Mouse (Mus musculus): Measurements from ENCODE around the gene 1700086D15Rik. TPM values are rescaled to one million over a fixed set of nuclear protein-coding genes. Genes with fewer than 3 reads are reported as not detected.

The 1700086D15Rik gene
- polyA plus RNA-seq, 1 experiment from 2014 or later: 0.32 TPM

DNA sequence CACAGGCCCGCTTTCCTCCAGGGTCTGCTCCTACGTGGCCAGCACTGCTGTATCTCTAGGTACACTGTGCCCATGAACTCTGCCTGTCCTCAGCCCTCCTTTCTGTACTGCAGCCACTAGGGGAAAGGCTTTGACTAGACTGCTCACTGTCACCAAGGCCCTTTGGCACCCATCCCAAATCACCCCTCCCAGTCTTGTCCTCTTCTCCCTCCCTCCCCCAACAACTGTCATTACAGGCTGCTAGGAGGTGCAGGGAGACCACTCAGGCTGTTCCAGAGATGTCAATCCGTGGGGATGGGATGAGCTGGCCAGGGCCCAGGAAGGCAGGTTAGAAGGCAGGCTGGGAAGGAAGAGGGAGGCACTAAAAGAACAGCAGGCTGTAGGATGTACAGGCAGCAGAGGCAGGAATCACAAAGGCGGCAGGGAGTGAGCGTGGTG, 51.9 kb downstream of the 1700086D15Rik start:
- no peaks in the 10 kb centered on the region for H3K9me3 ChIP-seq (ENCODE audit: low read length)
- no peaks in the 10 kb centered on the region for H3K4me1 ChIP-seq (ENCODE audit: insufficient read depth, low read depth, low read length)
- TF ChIP-seq CTCF (IDR thresholded peaks at IDR 0.05) (peak; percentile 26), EP300 (IDR thresholded peaks at IDR 0.05) (no peak)
- ATAC-seq (peak; percentile 33; the same call in 1 of the 2 replicates), DNase-seq (ENCODE audit: low spot score) (peak; percentile 37)
- H3K36me3 ChIP-seq (ENCODE audit: insufficient read depth, low read length): no peaks in the 10 kb centered on the region
- H3K4me2 ChIP-seq (replicated peaks; ENCODE audit: low read depth, low read length): no peak overlapping the region
- no peak overlapping the region for H3K4me3 ChIP-seq (ENCODE audit: low read depth, low read length)
- no peak overlapping the region for H3K27ac ChIP-seq (ENCODE audit: low read length)
- no peak overlapping the region for H3K9ac ChIP-seq (replicated peaks; ENCODE audit: low read depth)
- 61% methylated on average over 5 of the region's 5 CpGs for WGBS
- no peaks in the 10 kb centered on the region for H3K27me3 ChIP-seq (replicated peaks; ENCODE audit: insufficient read depth, low read length)

DNA sequence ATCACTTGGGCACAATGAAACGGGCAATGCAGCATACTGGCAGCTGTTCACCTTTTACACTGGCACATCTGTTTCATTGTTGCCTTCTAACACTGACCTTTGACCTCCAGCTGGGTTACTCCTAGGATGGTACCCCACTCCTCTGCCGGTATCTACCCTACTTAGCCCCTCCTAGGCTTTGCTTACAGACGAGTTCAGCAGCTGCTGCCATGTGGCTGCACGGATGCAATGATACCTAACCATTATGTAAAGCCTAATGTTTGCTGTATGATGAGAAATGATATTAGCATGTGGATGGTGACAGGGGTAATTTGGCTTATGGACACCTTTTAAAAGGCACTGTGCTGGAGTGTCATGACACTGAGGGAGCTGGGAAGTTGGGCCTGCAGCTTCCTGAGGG, 52.5 kb downstream of the 1700086D15Rik start:
- DNase-seq (ENCODE audit: low spot score) (no peak), ATAC-seq (no peak)
- H3K4me2 ChIP-seq (replicated peaks; ENCODE audit: low read depth, low read length): no peak overlapping the region
- H3K27ac ChIP-seq (ENCODE audit: low read length): no peak overlapping the region
- TF ChIP-seq CTCF (IDR thresholded peaks at IDR 0.05): no peak
- TF ChIP-seq EP300 (IDR thresholded peaks at IDR 0.05): no peak
- H3K9ac ChIP-seq (replicated peaks; ENCODE audit: low read depth): no peak overlapping the region
- no peaks in the 10 kb centered on the region for H3K36me3 ChIP-seq (ENCODE audit: insufficient read depth, low read length)
- no peaks in the 10 kb centered on the region for H3K4me1 ChIP-seq (ENCODE audit: insufficient read depth, low read depth, low read length)
- no peak overlapping the region for H3K4me3 ChIP-seq (ENCODE audit: low read depth, low read length)
- H3K9me3 ChIP-seq (ENCODE audit: low read length): no peaks in the 10 kb centered on the region
- H3K27me3 ChIP-seq (replicated peaks; ENCODE audit: insufficient read depth, low read length): no peaks in the 10 kb centered on the region
- WGBS: 79% methylated on average over 4 of the region's 4 CpGs

DNA sequence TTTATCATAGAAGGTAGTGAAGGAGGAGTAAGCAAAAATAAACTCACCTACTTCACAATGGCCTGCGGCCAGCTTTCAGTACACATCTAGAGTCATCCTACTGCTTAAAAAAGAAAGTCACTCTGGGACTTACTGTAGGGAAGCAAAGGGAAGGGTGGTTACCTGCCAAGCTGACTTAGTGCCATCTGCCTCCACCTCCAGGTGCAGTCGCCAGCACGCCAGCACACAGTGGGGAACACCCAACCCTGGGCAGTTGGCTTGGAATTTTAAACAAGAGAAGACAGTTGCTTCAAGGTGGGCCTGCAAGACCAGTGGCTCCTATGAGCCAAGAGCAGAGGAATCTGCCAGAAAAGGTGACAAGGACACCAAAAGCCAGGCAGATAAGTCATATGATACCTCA, 55.6 kb downstream of the 1700086D15Rik start:
- no peak overlapping the region for H3K27ac ChIP-seq (ENCODE audit: low read length)
- no peaks in the 10 kb centered on the region for H3K36me3 ChIP-seq (ENCODE audit: insufficient read depth, low read length)
- no peak for ATAC-seq
- no peak overlapping the region for H3K4me2 ChIP-seq (replicated peaks; ENCODE audit: low read depth, low read length)
- no peak for DNase-seq (ENCODE audit: low spot score)
- no peak overlapping the region for H3K4me3 ChIP-seq (ENCODE audit: low read depth, low read length)
- H3K27me3 ChIP-seq (replicated peaks; ENCODE audit: insufficient read depth, low read length): no peaks in the 10 kb centered on the region
- 81% methylated on average over 3 of the region's 3 CpGs for WGBS
- H3K4me1 ChIP-seq (ENCODE audit: insufficient read depth, low read depth, low read length): no peaks in the 10 kb centered on the region
- TF ChIP-seq EP300 (IDR thresholded peaks at IDR 0.05) (no peak), CTCF (IDR thresholded peaks at IDR 0.05) (no peak)
- H3K9me3 ChIP-seq (ENCODE audit: low read length): no peaks in the 10 kb centered on the region
- no peak overlapping the region for H3K9ac ChIP-seq (replicated peaks; ENCODE audit: low read depth)

Other genes with a start within 250 kb of the 1700086D15Rik start
- 9.9 and 10.9 TPM in 2 replicates for gene Elac2, start 180.9 kb downstream of the 1700086D15Rik start, polyA plus RNA-seq (2015; fragmentation: Nextera tagmentation; extraction: Ambion mirVana)
- 31.2 and 33.7 TPM in 2 replicates for gene Arhgap44, start 3.1 kb upstream of the 1700086D15Rik start, polyA plus RNA-seq (2015; fragmentation: Nextera tagmentation; extraction: Ambion mirVana)
- gene Myocd, start 110.1 kb upstream of the 1700086D15Rik start, polyA plus RNA-seq (2015; fragmentation: Nextera tagmentation; extraction: Ambion mirVana): 3.0 and 3.7 TPM in 2 replicates

All from lung, postnatal 0 days (tissue).